Mouse (Mus musculus) kidney, postnatal 0 days (tissue): Measurements from ENCODE around the gene Ikzf1. TPM values are rescaled to one million over a fixed set of nuclear protein-coding genes. Genes with fewer than 3 reads are reported as not detected.

Experiments
- ATAC-seq: fragments of 200-750 bp; cut with Nextera tagmentation; replicated peaks from 2 replicates; pipeline ENCODE4 v1.8.0; 2017; ENCODE audit warnings: low read depth, moderate number of reproducible peaks, moderate TSS enrichment, moderate library complexity; ENCODE audit not compliant: low FRiP score
- DNase-seq: peaks from one replicate; pipeline ENCODE4 v3.0.0-alpha.2; 2016; ENCODE audit warnings: low spot score
- H3K27ac ChIP-seq: fragments of 300-500 bp; sonication (generic); 2 replicates; pipeline ENCODE4 v1.5.1; 2014; ENCODE audit warnings: mild to moderate bottlenecking
- H3K27me3 ChIP-seq: fragments of 300-500 bp; sonication (generic); 2 replicates; pipeline ENCODE4 v1.6.1; 2014; ENCODE audit warnings: low read length, mixed read lengths; ENCODE audit not compliant: insufficient read depth
- H3K36me3 ChIP-seq: fragments of 300-500 bp; sonication (generic); 2 replicates; pipeline ENCODE4 v1.6.1; 2014; ENCODE audit warnings: low read length, mixed read lengths; ENCODE audit not compliant: insufficient read depth
- H3K4me1 ChIP-seq: fragments of 300-500 bp; sonication (generic); replicated peaks from 2 replicates; pipeline ENCODE4 v1.6.1; 2014; ENCODE audit warnings: antibody characterized with exemption, low read length, mixed read lengths; ENCODE audit not compliant: insufficient read depth
- H3K4me2 ChIP-seq: fragments of 300-500 bp; sonication (generic); 2 replicates; pipeline ENCODE4 v1.6.1; 2014; ENCODE audit warnings: mild to moderate bottlenecking, low read length, moderate library complexity, mixed read lengths
- H3K4me3 ChIP-seq: fragments of 300-500 bp; sonication (generic); replicated peaks from 2 replicates; pipeline ENCODE4 v1.5.1; 2014; ENCODE audit warnings: low read depth, low read length
- H3K9ac ChIP-seq: fragments of 300-500 bp; sonication (generic); 2 replicates; pipeline ENCODE4 v1.6.1; 2014; ENCODE audit warnings: low read depth, low read length
- H3K9me3 ChIP-seq: fragments of 300-500 bp; sonication (generic); replicated peaks from 2 replicates; pipeline ENCODE4 v1.6.1; 2016; ENCODE audit warnings: low read length, inconsistent platforms, mixed read lengths
- CTCF ChIP-seq: IDR thresholded peaks from 2 replicates; pipeline ENCODE4 v1.5.1; 2016; ENCODE audit warnings: antibody characterized with exemption, low read depth, mild to moderate bottlenecking, moderate library complexity
- WGBS: fragments of 180-500 bp; shearing (Covaris S2); extraction: QIAGEN DNeasy Blood & Tissue Kit; methylation state at CpG from one replicate; pipeline ENCODE4 v1.1.7; 2014; 5-methylcytosine and 5-hydroxymethylcytosine counted together
- polyA plus RNA-seq: library from polyadenylated mRNA; unstranded; fragments of >200 nt; fragmentation: Nextera tagmentation; extraction: Ambion mirVana; gene quantifications from 2 replicates; pipeline ENCODE4 v1.2.1, GENCODE M21; 2015

Gene Ikzf1
- polyA plus RNA-seq, 1 experiment from 2014 or later: 0.63 TPM

DNA sequence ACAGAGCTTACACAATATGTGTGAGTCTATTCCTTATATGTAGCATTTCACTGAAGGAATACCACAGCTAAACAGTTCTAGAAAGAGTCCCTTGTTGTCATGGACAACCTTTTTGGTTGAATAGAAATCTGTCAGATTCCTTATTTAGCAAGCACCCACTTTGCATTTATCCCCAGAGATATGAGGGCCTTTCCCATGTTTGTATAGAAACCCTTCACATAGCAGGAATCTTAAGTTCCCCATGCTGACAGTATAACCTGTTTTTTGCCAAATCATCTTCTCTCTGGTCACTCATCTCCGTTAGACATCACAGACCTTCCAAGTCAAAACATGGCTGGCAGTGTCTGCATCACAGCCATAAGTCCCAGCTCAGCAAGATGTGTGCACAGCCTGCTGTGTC, 59.4 kb downstream of the Ikzf1 start:
- Histone ChIP-seq H3K4me3 (no peak overlapping the region), H3K27ac (no peak overlapping the region), H3K4me2 (no peak overlapping the region), H3K27me3 (no peaks in the 10 kb centered on the region), H3K9me3 (no peaks in the 10 kb centered on the region), H3K4me1 (no peaks in the 10 kb centered on the region), H3K9ac (no peak overlapping the region), H3K36me3 (no peaks in the 10 kb centered on the region)
- ATAC-seq: no peak
- DNase-seq: no peak
- TF ChIP-seq CTCF: no peak
- WGBS: 51% methylated on average over 1 of the region's 1 CpGs

DNA sequence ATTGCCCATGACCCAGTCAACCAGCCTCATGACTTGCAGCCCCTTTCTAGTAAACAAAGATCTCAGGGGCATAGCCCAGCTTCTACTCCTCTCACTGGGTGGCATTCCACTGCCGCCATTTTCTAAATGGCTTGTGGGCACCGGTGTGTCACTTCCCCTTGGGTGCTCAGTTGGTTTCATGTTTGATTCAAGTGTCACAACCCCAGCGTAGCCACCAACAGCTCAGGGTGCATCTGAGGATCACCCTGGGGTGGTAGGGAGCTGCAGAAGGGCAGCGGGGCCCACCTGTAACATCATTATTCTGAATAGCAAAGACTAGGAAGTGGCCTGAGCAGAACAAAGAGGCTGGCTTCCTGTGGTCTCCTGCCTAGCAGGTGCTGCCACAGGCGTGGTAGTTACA, 66.3 kb downstream of the Ikzf1 start:
- no peak for ATAC-seq
- WGBS: 83% methylated on average over 5 of the region's 5 CpGs

DNA sequence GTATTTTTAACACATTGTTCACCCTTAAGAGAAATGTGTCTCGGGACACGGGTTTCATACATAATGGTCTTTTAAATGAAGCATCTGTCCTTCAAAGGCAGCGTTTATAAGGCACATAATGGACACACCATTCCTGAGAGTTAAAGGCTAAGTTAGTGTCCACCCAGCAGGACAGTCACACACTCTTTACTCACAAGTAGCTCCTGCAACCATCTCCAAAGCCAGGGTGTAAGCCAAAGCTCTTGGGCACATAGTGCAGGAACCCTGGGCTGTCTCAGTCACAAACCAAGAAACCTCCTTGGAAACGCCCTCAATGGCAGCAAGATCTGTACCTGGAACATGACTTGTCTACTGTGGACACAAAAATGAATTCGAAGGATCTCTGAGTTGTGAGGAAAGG, 68.1 kb downstream of the Ikzf1 start:
- Histone ChIP-seq H3K4me2 (no peak overlapping the region), H3K4me1 (no peaks in the 10 kb centered on the region)
- DNase-seq: no peak

More for the DNA sequence above, 66.3 kb downstream of the Ikzf1 start:
- Histone ChIP-seq H3K4me2 (no peak overlapping the region), H3K9ac (no peak overlapping the region), H3K4me3 (no peak overlapping the region), H3K4me1 (no peaks in the 10 kb centered on the region), H3K27me3 (no peaks in the 10 kb centered on the region), H3K27ac (no peak overlapping the region), H3K9me3 (no peaks in the 10 kb centered on the region), H3K36me3 (no peaks in the 10 kb centered on the region)
- no peak for DNase-seq
- TF ChIP-seq CTCF: no peak

DNA sequence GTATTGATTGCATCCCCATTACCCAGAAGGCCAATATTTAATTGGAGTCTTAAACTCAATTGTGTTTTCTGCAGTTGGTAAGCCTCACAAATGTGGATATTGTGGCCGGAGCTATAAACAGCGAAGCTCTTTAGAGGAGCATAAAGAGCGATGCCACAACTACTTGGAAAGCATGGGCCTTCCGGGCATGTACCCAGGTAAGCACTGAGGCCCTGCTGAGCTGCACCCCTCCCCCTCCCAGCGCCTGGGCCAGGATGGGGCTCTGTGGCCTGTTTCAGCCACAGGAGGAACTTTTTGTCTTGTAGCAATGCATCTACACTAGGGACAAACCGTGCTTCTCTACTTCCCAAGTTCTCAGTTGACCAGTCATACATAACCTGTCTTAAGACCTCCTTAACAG, 73.3 kb downstream of the Ikzf1 start:
- Histone ChIP-seq H3K36me3 (no peaks in the 10 kb centered on the region), H3K27me3 (no peaks in the 10 kb centered on the region), H3K9me3 (no peaks in the 10 kb centered on the region), H3K4me1 (no peaks in the 10 kb centered on the region), H3K27ac (no peak overlapping the region), H3K9ac (no peak overlapping the region), H3K4me2 (no peak overlapping the region), H3K4me3 (no peak overlapping the region)
- no peak for DNase-seq
- no peak for TF ChIP-seq CTCF
- no peak for ATAC-seq
- WGBS: 75% methylated on average over 6 of the region's 6 CpGs

More for the DNA sequence above, 68.1 kb downstream of the Ikzf1 start:
- ATAC-seq: no peak
- no peak overlapping the region for H3K9ac ChIP-seq
- no peak overlapping the region for H3K4me3 ChIP-seq
- no peak for TF ChIP-seq CTCF
- no peaks in the 10 kb centered on the region for H3K27me3 ChIP-seq
- WGBS: 75% methylated on average over 5 of the region's 5 CpGs
- no peaks in the 10 kb centered on the region for H3K9me3 ChIP-seq
- no peaks in the 10 kb centered on the region for H3K36me3 ChIP-seq
- H3K27ac ChIP-seq: no peak overlapping the region

DNA sequence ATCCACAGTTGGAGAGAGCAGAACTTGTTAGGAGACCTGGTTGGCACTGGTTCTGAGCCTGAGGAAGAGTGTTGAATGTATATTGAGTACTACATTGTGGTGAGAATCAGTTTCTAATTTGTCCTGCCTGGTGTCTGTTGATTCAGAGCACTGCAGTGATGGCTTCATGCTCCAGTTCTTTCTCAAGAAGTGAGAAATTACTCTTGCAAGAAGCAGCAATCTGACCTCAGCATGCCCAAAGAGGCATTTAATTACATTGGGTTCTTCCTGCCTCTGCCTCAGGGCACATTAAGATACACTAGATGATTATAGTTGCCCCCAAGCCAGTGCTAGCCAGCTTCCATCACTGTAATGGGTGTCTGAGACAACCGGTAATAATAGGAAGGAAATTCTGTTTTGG, 74.1 kb downstream of the Ikzf1 start:
- Histone ChIP-seq H3K9me3 (no peaks in the 10 kb centered on the region), H3K4me3 (no peak overlapping the region), H3K27me3 (no peaks in the 10 kb centered on the region), H3K9ac (no peak overlapping the region), H3K4me1 (no peaks in the 10 kb centered on the region), H3K27ac (no peak overlapping the region), H3K36me3 (no peaks in the 10 kb centered on the region), H3K4me2 (no peak overlapping the region)
- DNase-seq (no peak), ATAC-seq (no peak)
- no peak for TF ChIP-seq CTCF
- WGBS: 88% methylated on average over 1 of the region's 1 CpGs

DNA sequence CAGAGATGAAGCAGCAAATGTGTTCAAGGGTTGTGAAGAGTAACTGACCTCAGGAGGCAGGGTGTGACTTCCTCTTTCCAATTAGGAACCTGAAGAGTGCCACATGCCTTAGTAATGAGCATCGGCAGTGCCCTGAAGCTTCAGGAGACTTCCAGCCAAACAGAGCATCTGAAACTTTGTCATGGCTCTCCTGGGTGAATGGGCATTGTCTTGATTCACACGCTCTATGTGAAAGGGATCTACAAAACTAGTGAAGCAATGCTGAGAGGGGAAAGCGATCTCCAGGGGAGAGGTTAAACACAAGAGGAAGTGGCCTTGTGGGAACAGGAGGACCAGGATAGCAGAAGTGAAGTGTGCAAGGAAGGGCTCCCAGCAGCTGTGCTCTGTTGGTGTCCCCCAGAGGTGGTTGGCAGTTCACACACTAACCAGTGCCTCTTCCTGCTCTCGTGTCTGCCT, 78.4 kb downstream of the Ikzf1 start:
- WGBS: 72% methylated on average over 4 of the region's 4 CpGs
- Histone ChIP-seq H3K27me3 (no peaks in the 10 kb centered on the region), H3K4me1 (no peaks in the 10 kb centered on the region), H3K4me3 (no peak overlapping the region), H3K36me3 (no peaks in the 10 kb centered on the region), H3K9ac (no peak overlapping the region), H3K9me3 (no peaks in the 10 kb centered on the region), H3K4me2 (no peak overlapping the region), H3K27ac (no peak overlapping the region)
- no peak for TF ChIP-seq CTCF
- no peak for ATAC-seq
- no peak for DNase-seq

DNA sequence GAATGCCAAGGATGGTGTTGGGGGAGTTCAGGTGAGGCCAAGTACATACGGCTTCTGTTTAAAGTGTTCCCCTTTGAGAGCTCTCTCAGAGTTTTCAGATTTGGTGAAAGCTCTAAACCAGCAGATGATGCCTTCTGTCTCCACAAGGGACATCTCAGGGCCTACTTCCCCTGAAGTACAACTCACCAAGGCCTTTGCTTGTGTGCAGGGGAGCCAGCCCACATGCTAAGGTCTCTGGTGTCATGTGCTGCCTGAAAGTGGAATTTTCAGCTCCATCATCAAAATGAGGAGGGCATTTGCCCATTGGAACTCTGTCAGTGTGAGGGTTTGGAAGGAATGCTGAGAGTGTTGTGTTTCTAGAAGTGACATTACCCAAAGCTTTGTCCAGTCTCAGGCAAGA, 80.6 kb downstream of the Ikzf1 start:
- no peaks in the 10 kb centered on the region for H3K4me1 ChIP-seq

More for the DNA sequence above, 80.6 kb downstream of the Ikzf1 start:
- no peak for TF ChIP-seq CTCF
- H3K36me3 ChIP-seq: no peaks in the 10 kb centered on the region
- H3K27ac ChIP-seq: no peak overlapping the region
- no peaks in the 10 kb centered on the region for H3K27me3 ChIP-seq
- H3K9ac ChIP-seq: no peak overlapping the region
- no peak overlapping the region for H3K4me2 ChIP-seq
- no peaks in the 10 kb centered on the region for H3K9me3 ChIP-seq
- ATAC-seq (no peak), DNase-seq (no peak)
- H3K4me3 ChIP-seq: no peak overlapping the region
- 74% methylated on average over 1 of the region's 1 CpGs for WGBS
